ENCODE assay signal across 28 mouse cellular contexts in genomic region chr6:45236531-45236930, GRCm38 (mm10).
"Had no signal": no experiment of that assay in that cellular context is flagged by ENCODE, and none has a peak within 500 bp of the region (broad histone marks: within the 10 kb centered on the region; RNA-seq: fewer than 3 reads in every experiment).

No protein-coding gene starts in this region.

- H3K27ac ChIP-seq: embryonic facial prominence, embryonic 12.5 days; embryonic facial prominence, embryonic 13.5 days; embryonic facial prominence, embryonic 15.5 days; forebrain, embryonic 10.5 days; forebrain, embryonic 12.5 days; forebrain, embryonic 13.5 days; forebrain, embryonic 15.5 days; gastrocnemius, adult 2 months; heart, adult 2 months had no signal

- H3K27me3 ChIP-seq: embryonic facial prominence, embryonic 12.5 days; embryonic facial prominence, embryonic 13.5 days; embryonic facial prominence, embryonic 15.5 days; forebrain, embryonic 12.5 days; forebrain, embryonic 13.5 days; forebrain, embryonic 15.5 days had no signal

- H3K9me3 ChIP-seq: embryonic facial prominence, embryonic 12.5 days; embryonic facial prominence, embryonic 13.5 days; embryonic facial prominence, embryonic 15.5 days; forebrain, embryonic 10.5 days; forebrain, embryonic 12.5 days; forebrain, embryonic 13.5 days; forebrain, embryonic 15.5 days had no signal

- H3K36me3 ChIP-seq: embryonic facial prominence, embryonic 12.5 days; embryonic facial prominence, embryonic 13.5 days; embryonic facial prominence, embryonic 15.5 days; forebrain, embryonic 10.5 days; forebrain, embryonic 12.5 days; forebrain, embryonic 15.5 days had no signal

- ATAC-seq: forebrain, embryonic 13.5 days; forebrain, embryonic 14.5 days; forebrain, embryonic 15.5 days; forebrain, embryonic 16.5 days; forebrain, postnatal 0 days had no signal

- H3K4me2 ChIP-seq: embryonic facial prominence, embryonic 12.5 days; embryonic facial prominence, embryonic 13.5 days; embryonic facial prominence, embryonic 15.5 days; forebrain, embryonic 12.5 days; forebrain, embryonic 13.5 days; forebrain, embryonic 15.5 days had no signal

- DNase-seq: cerebellum, adult 2 months; cerebellum, adult 8-10 months; cerebellum, adult 9-10 months; cerebellum, adult 9-11 months; cerebellum, postnatal 10 days; cerebellum, postnatal 14 days; cerebellum, postnatal 25 days; cerebellum, postnatal 36 days; embryo, embryonic 11 days; forebrain, postnatal 0 days; gastrocnemius, adult 2 months; gastrocnemius, postnatal 10 days; gastrocnemius, postnatal 14 days; gastrocnemius, postnatal 25 days; gastrocnemius, postnatal 36 days; heart, adult 11 months; heart, adult 18-20 months; heart, adult 2 months had no signal

- H3K4me1 ChIP-seq: embryonic facial prominence, embryonic 12.5 days; embryonic facial prominence, embryonic 13.5 days; embryonic facial prominence, embryonic 15.5 days; forebrain, embryonic 13.5 days; forebrain, embryonic 15.5 days had no signal

- H3K4me3 ChIP-seq: embryonic facial prominence, embryonic 12.5 days; embryonic facial prominence, embryonic 13.5 days; embryonic facial prominence, embryonic 15.5 days; erythroblast, embryonic 14.5 days; forebrain, embryonic 10.5 days; forebrain, embryonic 12.5 days; forebrain, embryonic 13.5 days; forebrain, embryonic 15.5 days; gastrocnemius, adult 2 months; heart, adult 2 months had no signal

- H3K9ac ChIP-seq: embryonic facial prominence, embryonic 12.5 days; embryonic facial prominence, embryonic 13.5 days; embryonic facial prominence, embryonic 15.5 days; forebrain, embryonic 12.5 days; forebrain, embryonic 13.5 days; forebrain, embryonic 15.5 days; forebrain, postnatal 0 days had no signal
